In the genomic region with DNA sequence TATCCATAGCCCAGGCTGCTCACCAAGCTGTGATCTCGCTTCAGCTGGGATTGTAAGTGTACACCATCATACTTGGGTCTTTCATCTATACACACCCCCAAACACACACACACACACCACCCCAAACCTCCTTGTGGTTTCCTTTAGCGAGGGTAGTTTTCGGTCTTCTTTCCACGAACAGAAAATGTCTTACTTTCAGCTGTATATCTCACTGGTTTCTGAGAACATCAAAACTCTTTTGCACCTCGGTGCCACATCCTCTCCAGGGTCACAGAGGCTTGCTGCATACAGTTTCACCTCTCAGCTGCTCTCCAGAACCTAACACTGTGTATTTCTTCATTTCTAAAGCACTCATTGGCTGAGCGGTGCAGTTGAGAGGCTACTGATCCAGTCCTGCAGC, we compare ENCODE assay signal across 25 mouse cellular contexts. TPM values are rescaled to one million over a fixed set of nuclear protein-coding genes. Genes with fewer than 3 reads are reported as not detected.
A peak's percentile ranks its signal among the peaks of the same experiment; 100 is the strongest.
DNase-seq lines count a peak whose midpoint lies in the region; ATAC-seq and TF ChIP-seq lines count a peak whose summit lies in the region.
"Had no signal": no experiment of that assay in that cellular context is flagged by ENCODE, and none has a peak within 500 bp of the region (broad histone marks: within the 10 kb centered on the region; RNA-seq: fewer than 3 reads in every experiment).

No protein-coding gene starts in this region.

- no peaks in the 10 kb centered on the region for H3K36me3 ChIP-seq in spleen, adult 2 months (ENCODE audit: control insufficient read depth, insufficient read depth, low read length)
- H3K36me3 ChIP-seq: forebrain, embryonic 12.5 days; hindbrain, embryonic 15.5 days; midbrain, embryonic 12.5 days had no signal

- 15% methylated on average over 6 of the region's 6 CpGs for WGBS in spleen, adult 2 months

- no peaks in the 10 kb centered on the region for H3K27me3 ChIP-seq in spleen, adult 2 months (ENCODE audit: control insufficient read depth, insufficient read depth, low read length)
- H3K27me3 ChIP-seq: forebrain, embryonic 12.5 days; hindbrain, embryonic 15.5 days; midbrain, embryonic 12.5 days had no signal

- no peak overlapping the region for H3K4me3 ChIP-seq in spleen, adult 2 months (ENCODE audit: extremely low read depth, insufficient read depth, insufficient read length)
- H3K4me3 ChIP-seq: forebrain, embryonic 12.5 days; hindbrain, embryonic 15.5 days; midbrain, embryonic 12.5 days; myocyte had no signal

- peaks cover 23% of the 10 kb centered on the region for H3K4me1 ChIP-seq in spleen, adult 2 months (ENCODE audit: control insufficient read depth, insufficient read depth, insufficient read length)
- H3K4me1 ChIP-seq: forebrain, embryonic 12.5 days; hindbrain, embryonic 15.5 days; midbrain, embryonic 12.5 days had no signal

- ATAC-seq in erythroid progenitor cell, adult 5-6 weeks (replicated peaks; ENCODE audit: low FRiP score, poor library complexity, severe bottlenecking), result no peak
- ATAC-seq: liver, postnatal 0 days had no signal

- no peak for TF ChIP-seq POLR2A in spleen, adult 2 months (IDR thresholded peaks at IDR 0.05; ENCODE audit: low read depth, low read length)

- DNase-seq in spleen, adult 2 months (ENCODE audit: low read depth in 1 of 2, low spot score in 2 of 2), result peak in 1 of 2 experiments; percentile 48
- DNase-seq in spleen, postnatal 4 days (ENCODE audit: low spot score in 2 of 2), result no peak
- peak; percentile 85 for DNase-seq in induced T-regulatory cell, adult 2 months (ENCODE audit: low read depth)
- DNase-seq in thymus, adult 18-20 months, result peak; percentile 38 to 72
- no peak for DNase-seq in kidney, postnatal 10 days
- DNase-seq in adrenal gland, adult (ENCODE audit: inconsistent age in 2 of 2, low spot score in 1 of 2), result no peak
- no peak for DNase-seq in right cerebral cortex, postnatal 14 days
- DNase-seq: adrenal gland, postnatal 10 days; B cell, adult 2 months; cerebellum, adult 11-12 months; cerebellum, postnatal 25 days; gastrocnemius, postnatal 25 days; heart, postnatal 10 days; kidney, adult 18-20 months; kidney, postnatal 14 days; liver; liver, postnatal 0 days; lung, postnatal 14 days; right cerebral cortex, adult 18-20 months had no signal

- no peak for TF ChIP-seq CTCF in spleen, adult 2 months (IDR thresholded peaks at IDR 0.05; ENCODE audit: extremely low read depth, insufficient read depth, insufficient read length, insufficient replicate concordance)

- H3K27ac ChIP-seq in spleen, adult 2 months (ENCODE audit: insufficient read depth, low read length), result peak overlapping the region; percentile 88
- H3K27ac ChIP-seq: forebrain, embryonic 12.5 days; hindbrain, embryonic 15.5 days; midbrain, embryonic 12.5 days had no signal

RNA-seq across cellular contexts. Expression of a gene that starts 20.6 kb away (rescaled TPM):
- polyA plus RNA-seq in spleen, adult 2 months (2012; rRNA removed), result 47.3 and 58.1 TPM in 2 replicates
- 3.2 and 10.1 TPM in 2 replicates for total RNA-seq in erythroid progenitor cell, adult 5-6 weeks (2015; ENCODE audit: low replicate concordance)
- 2.7 and 3.9 TPM in 2 replicates for total RNA-seq in erythroid progenitor cell, adult 5-6 weeks (2017; ENCODE audit: low replicate concordance)
- total RNA-seq: MEL had no signal

RNA-seq across cellular contexts. Expression of a gene that starts 27.3 kb away (rescaled TPM):
- 198 and 350 TPM in 2 replicates for polyA plus RNA-seq in spleen, adult 2 months (2012; rRNA removed)
- total RNA-seq in erythroid progenitor cell, adult 5-6 weeks (2015; ENCODE audit: low replicate concordance), result 54.1 and 64.2 TPM in 2 replicates
- total RNA-seq in erythroid progenitor cell, adult 5-6 weeks (2017; ENCODE audit: low replicate concordance), result 27.3 and 59.2 TPM in 2 replicates

Comparison
In these comparisons a context has a peak if more than half of its experiments do, and no peak if none do; other contexts are left out.
1. DNase-seq: peak in induced T-regulatory cell, adult 2 months (single experiment) and thymus, adult 18-20 months (2 of 2); none in spleen, postnatal 4 days (0 of 2), kidney, postnatal 10 days (single experiment), adrenal gland, adult (0 of 2) and right cerebral cortex, postnatal 14 days (single experiment).